Mouse (Mus musculus): ENCODE measurements at regions not wholly inside any gene's neighbourhood (a gene's known extent, or its start where the extent isn't known, plus 50 kb on each side); places are given as distances from the start of the nearest gene placed in this dataset.

DNA sequence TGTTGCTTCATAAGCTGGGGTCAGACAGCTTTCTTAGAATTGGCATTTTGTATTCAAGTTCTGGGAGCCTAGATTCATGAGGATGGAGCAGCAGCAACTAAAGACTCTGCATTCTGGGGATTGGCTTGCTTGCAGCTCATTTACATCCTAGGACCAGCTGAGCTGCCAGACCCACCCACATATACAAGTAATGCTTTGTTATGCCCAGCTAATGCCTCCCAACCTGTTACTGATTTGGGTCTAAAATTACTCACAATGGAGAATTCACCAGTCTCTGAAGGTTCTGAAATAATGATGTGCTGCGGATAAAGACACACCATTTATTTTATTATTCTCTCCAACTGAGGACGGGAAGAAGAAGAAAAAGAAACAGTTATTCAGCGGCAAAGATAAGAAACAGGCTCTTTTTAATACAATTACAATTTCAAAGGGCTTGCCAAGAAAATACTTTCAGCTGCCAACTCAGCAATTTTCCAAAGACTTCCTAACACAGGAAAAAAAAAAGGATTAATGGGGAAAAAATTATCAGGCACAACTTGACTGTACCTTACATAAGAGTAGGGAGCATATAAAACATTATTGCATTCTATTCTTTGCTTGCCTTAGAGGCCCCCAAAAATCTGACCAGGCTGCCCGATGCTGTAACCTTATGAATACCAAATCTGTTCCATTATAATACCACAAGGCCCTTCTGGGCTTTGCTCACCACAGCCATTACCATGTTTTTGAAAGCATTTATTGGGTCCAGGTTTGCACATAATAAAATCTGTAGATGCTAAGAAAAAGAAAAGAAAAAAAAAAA lies 134.5 kb downstream of the S1pr1 start:
- Histone ChIP-seq H3K4me2 (replicated peaks) (no peak overlapping the region), H3K9me3 (replicated peaks) (no peaks in the 10 kb centered on the region), H3K36me3 (no peaks in the 10 kb centered on the region), H3K4me3 (no peak overlapping the region), H3K27me3 (no peaks in the 10 kb centered on the region), H3K4me1 (peaks cover 7% of the 10 kb centered on the region; the same call in 1 of the 2 replicates), H3K9ac (no peak overlapping the region), H3K27ac (no peak overlapping the region)
- 51% methylated on average over 4 of the region's 4 CpGs for WGBS
- peak; percentile 88 for ATAC-seq (ENCODE audit: low FRiP score)

- ATAC-seq (ENCODE audit: low FRiP score), result no peak
- no peak overlapping the region for H3K4me3 ChIP-seq
- no peak overlapping the region for H3K4me2 ChIP-seq (replicated peaks)
- no peak overlapping the region for H3K27ac ChIP-seq
- no peaks in the 10 kb centered on the region for H3K27me3 ChIP-seq
- peaks cover 7% of the 10 kb centered on the region; the same call in 1 of the 2 replicates for H3K4me1 ChIP-seq
- H3K9me3 ChIP-seq (replicated peaks), result no peaks in the 10 kb centered on the region
- no peaks in the 10 kb centered on the region for H3K36me3 ChIP-seq
- H3K9ac ChIP-seq, result no peak overlapping the region
- 92% methylated on average over 2 of the region's 2 CpGs for WGBS
These were observed 139.5 kb downstream of the S1pr1 start for GRCm38 (mm10) chr3:115575371-115575770.

- H3K9ac ChIP-seq, result no peak overlapping the region
- no peak overlapping the region for H3K27ac ChIP-seq
- 87% methylated on average over 7 of the region's 7 CpGs for WGBS
- no peak overlapping the region for H3K4me2 ChIP-seq (replicated peaks)
- ATAC-seq (ENCODE audit: low FRiP score), result no peak
- H3K9me3 ChIP-seq (replicated peaks), result no peaks in the 10 kb centered on the region
- no peaks in the 10 kb centered on the region for H3K36me3 ChIP-seq
- H3K4me3 ChIP-seq, result no peak overlapping the region
- no peaks in the 10 kb centered on the region for H3K4me1 ChIP-seq
- no peaks in the 10 kb centered on the region for H3K27me3 ChIP-seq
These were observed 152.1 kb downstream of the S1pr1 start for GRCm38 (mm10) chr3:115562735-115563134.

- H3K27ac ChIP-seq, result no peak overlapping the region
- 84% methylated on average over 10 of the region's 10 CpGs for WGBS
- no peaks in the 10 kb centered on the region for H3K9me3 ChIP-seq (replicated peaks)
- H3K36me3 ChIP-seq, result no peaks in the 10 kb centered on the region
- ATAC-seq (ENCODE audit: low FRiP score), result no peak
- no peaks in the 10 kb centered on the region for H3K27me3 ChIP-seq
- no peak overlapping the region for H3K4me2 ChIP-seq (replicated peaks)
- H3K4me1 ChIP-seq, result no peaks in the 10 kb centered on the region
- no peak overlapping the region for H3K9ac ChIP-seq
- no peak overlapping the region for H3K4me3 ChIP-seq
These were observed 159.8 kb downstream of the S1pr1 start for GRCm38 (mm10) chr3:115554809-115555708.

DNA sequence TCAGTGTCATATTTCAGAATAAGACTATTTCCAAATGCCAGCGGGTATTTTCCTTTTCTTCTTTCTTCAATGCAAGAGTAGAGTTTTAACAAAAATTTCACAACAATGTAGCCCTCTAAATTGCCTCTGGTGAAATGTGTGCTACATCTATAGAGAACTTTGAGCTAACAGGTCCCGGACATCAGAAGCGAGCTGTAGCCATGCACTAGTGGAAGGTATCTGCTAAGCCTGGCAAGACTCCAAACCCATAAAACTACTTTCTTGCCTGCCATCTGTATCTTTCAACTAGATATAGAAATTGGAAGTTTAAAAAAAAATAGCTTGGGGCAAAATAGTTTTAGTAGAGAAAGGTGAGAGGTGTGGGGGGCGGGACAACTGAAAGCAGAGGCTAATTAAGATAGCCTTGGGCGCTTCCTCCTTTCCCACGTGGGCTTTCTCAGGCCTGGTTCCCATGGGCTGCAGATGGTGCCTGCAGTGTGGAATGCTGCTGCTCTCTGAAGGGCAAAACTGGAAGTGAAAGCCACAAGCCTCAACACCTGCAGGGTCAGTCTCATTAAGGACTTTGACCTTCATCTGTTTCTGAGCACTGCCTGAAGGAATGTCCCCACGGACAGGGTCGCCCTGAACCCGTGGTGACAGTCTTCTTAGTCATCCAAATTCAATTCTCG lies 160.9 kb downstream of the S1pr1 start:
- Histone ChIP-seq H3K4me2 (replicated peaks) (no peak overlapping the region), H3K9me3 (replicated peaks) (no peaks in the 10 kb centered on the region), H3K27ac (no peak overlapping the region), H3K9ac (no peak overlapping the region), H3K36me3 (no peaks in the 10 kb centered on the region), H3K4me1 (no peaks in the 10 kb centered on the region), H3K4me3 (no peak overlapping the region), H3K27me3 (no peaks in the 10 kb centered on the region)
- 68% methylated on average over 10 of the region's 10 CpGs for WGBS
- ATAC-seq (ENCODE audit: low FRiP score), result no peak

GRCm38 (mm10) chr3:115541789-115542188 lies 173.1 kb downstream of the S1pr1 start:
- no peaks in the 10 kb centered on the region for H3K4me1 ChIP-seq
- H3K36me3 ChIP-seq, result no peaks in the 10 kb centered on the region
- no peaks in the 10 kb centered on the region for H3K27me3 ChIP-seq
- H3K4me3 ChIP-seq, result no peak overlapping the region
- ATAC-seq (ENCODE audit: low FRiP score), result no peak
- no peaks in the 10 kb centered on the region for H3K9me3 ChIP-seq (replicated peaks)
- H3K9ac ChIP-seq, result no peak overlapping the region
- no peak overlapping the region for H3K4me2 ChIP-seq (replicated peaks)
- 86% methylated on average over 1 of the region's 1 CpGs for WGBS
- no peak overlapping the region for H3K27ac ChIP-seq

DNA sequence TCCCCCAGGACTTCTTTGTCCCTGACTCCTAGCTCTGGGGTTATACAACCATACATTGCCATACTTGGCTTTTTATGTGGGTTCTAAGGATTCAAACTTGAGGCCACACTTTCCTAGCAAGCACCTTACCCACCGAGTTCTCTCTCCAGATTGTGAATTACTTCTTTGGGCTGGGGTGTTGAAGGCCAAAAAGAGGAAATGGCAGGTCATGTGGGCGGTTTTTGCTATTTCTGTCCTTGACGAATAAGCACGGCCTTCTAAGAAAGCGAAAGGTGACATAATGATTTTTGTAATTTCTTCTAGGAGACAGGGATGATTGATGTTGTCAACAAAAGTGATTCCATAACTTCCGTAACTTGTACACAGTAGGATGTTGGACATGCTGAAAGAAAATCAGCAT lies 176.5 kb downstream of the S1pr1 start:
- Histone ChIP-seq H3K9ac (no peak overlapping the region), H3K4me1 (no peaks in the 10 kb centered on the region), H3K4me3 (no peak overlapping the region), H3K4me2 (replicated peaks) (no peak overlapping the region), H3K27ac (no peak overlapping the region), H3K36me3 (no peaks in the 10 kb centered on the region), H3K9me3 (replicated peaks) (no peaks in the 10 kb centered on the region), H3K27me3 (no peaks in the 10 kb centered on the region)
- WGBS, result 86% methylated on average over 6 of the region's 6 CpGs
- ATAC-seq (ENCODE audit: low FRiP score), result no peak

- no peaks in the 10 kb centered on the region for H3K36me3 ChIP-seq
- no peak for ATAC-seq (ENCODE audit: low FRiP score)
- H3K9me3 ChIP-seq (replicated peaks), result no peaks in the 10 kb centered on the region
- H3K4me3 ChIP-seq, result no peak overlapping the region
- no peak overlapping the region for H3K27ac ChIP-seq
- H3K4me1 ChIP-seq, result no peaks in the 10 kb centered on the region
- no peak overlapping the region for H3K9ac ChIP-seq
- no peaks in the 10 kb centered on the region for H3K27me3 ChIP-seq
- no peak overlapping the region for H3K4me2 ChIP-seq (replicated peaks)
- 82% methylated on average over 18 of the region's 18 CpGs for WGBS
These were observed 182.6 kb downstream of the S1pr1 start for GRCm38 (mm10) chr3:115532141-115532735.

DNA sequence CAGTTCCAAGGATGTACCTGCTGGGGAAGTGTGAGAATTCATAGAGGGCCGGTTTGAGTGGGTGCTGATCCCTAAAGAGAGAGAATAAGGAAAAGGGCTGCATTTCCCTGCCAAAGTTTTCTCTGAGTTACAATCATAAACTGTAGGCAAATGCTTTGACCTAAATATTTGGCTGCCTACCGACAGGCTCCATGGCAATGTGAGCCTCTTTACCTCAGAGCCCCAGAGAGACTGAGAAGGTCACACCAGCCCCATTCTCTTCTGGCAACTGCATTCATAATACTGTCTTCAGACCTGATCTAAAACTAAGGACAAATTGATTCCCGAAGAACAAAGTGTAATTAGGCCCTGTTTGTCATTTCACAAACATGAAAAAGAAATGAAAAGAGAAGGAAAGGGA lies 184.4 kb downstream of the S1pr1 start:
- Histone ChIP-seq H3K9ac (no peak overlapping the region), H3K4me1 (no peaks in the 10 kb centered on the region), H3K36me3 (no peaks in the 10 kb centered on the region), H3K4me3 (no peak overlapping the region), H3K9me3 (replicated peaks) (no peaks in the 10 kb centered on the region), H3K27me3 (no peaks in the 10 kb centered on the region), H3K27ac (no peak overlapping the region), H3K4me2 (replicated peaks) (no peak overlapping the region)
- WGBS, result 73% methylated on average over 3 of the region's 3 CpGs
- ATAC-seq (ENCODE audit: low FRiP score), result no peak

- Histone ChIP-seq H3K4me3 (no peak overlapping the region), H3K36me3 (no peaks in the 10 kb centered on the region), H3K4me1 (no peaks in the 10 kb centered on the region), H3K9me3 (replicated peaks) (no peaks in the 10 kb centered on the region), H3K27ac (no peak overlapping the region), H3K27me3 (no peaks in the 10 kb centered on the region), H3K4me2 (replicated peaks) (no peak overlapping the region), H3K9ac (no peak overlapping the region)
- WGBS, result 54% methylated on average over 4 of the region's 4 CpGs
- ATAC-seq (ENCODE audit: low FRiP score), result no peak
These were observed 185.0 kb downstream of the S1pr1 start for GRCm38 (mm10) chr3:115529918-115530317.

- Histone ChIP-seq H3K4me2 (replicated peaks) (no peak overlapping the region), H3K27ac (no peak overlapping the region)
These were observed 191.4 kb downstream of the S1pr1 start for GRCm38 (mm10) chr3:115523515-115523914.

DNA sequence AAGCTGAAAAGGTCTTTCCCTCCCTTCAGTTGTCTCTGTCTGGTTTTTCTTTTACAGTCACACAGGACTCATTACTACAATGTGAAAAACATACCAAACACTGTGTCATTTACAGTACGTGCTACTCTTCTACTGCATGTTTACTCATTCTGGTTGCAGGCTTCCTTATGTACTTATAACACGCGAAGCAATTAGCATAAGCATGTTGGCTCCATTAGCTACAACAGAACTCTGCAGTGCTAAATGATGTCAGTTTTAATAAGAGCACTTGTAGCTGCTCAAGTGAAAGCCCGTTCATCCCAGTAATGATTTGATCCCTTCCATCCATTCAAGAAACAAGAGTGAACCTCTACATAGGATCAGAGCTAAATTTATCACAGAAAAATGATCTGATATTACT lies 199.2 kb downstream of the S1pr1 start:
- no peak for ATAC-seq (ENCODE audit: low FRiP score)
- 92% methylated on average over 4 of the region's 4 CpGs for WGBS
- H3K4me1 ChIP-seq, result no peaks in the 10 kb centered on the region

More at GRCm38 (mm10) chr3:115523515-115523914, 191.4 kb downstream of the S1pr1 start:
- Histone ChIP-seq H3K36me3 (no peaks in the 10 kb centered on the region), H3K4me1 (no peaks in the 10 kb centered on the region), H3K4me3 (no peak overlapping the region), H3K9me3 (replicated peaks) (no peaks in the 10 kb centered on the region), H3K27me3 (no peaks in the 10 kb centered on the region), H3K9ac (no peak overlapping the region)
- ATAC-seq (ENCODE audit: low FRiP score), result no peak
- WGBS, result 82% methylated on average over 2 of the region's 2 CpGs

More for the DNA sequence above, 199.2 kb downstream of the S1pr1 start:
- Histone ChIP-seq H3K27ac (no peak overlapping the region), H3K9me3 (replicated peaks) (no peaks in the 10 kb centered on the region), H3K36me3 (no peaks in the 10 kb centered on the region), H3K27me3 (no peaks in the 10 kb centered on the region), H3K4me3 (no peak overlapping the region), H3K9ac (no peak overlapping the region), H3K4me2 (replicated peaks) (no peak overlapping the region)
